Mouse (Mus musculus): ENCODE data around the gene Capg.

DNA sequence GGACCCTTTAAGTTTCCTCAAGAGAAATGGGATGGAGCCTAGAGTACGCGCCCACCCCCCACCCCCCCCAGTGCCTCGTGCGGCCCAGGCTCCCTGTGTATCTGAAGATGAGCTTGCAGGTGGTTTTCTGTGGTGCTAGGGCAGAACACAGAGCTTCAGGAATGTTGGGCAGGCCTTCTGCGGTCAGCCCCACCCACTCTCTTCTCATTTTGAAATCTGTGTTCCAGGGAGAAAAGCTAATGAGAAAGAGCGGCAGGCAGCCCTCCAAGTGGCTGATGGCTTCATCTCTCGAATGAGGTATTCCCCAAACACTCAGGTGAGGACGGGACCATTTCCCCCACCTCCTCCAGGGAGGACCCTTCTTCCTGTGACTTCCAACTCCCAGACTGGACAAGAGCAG, 16.6 kb downstream of the Capg start:
- TF ChIP-seq TCF12 (IDR thresholded peaks at IDR 0.05; ENCODE audit: insufficient read depth, poor library complexity, severe bottlenecking) (no peak), MYOD1 (IDR thresholded peaks at IDR 0.05; ENCODE audit: control insufficient read depth in 1 of 3, insufficient read length in 2 of 3, low read depth in 2 of 3) (no peak), E2F4 (IDR thresholded peaks at IDR 0.05; ENCODE audit: insufficient read depth) (no peak), CEBPB (IDR thresholded peaks at IDR 0.05; ENCODE audit: insufficient read depth, poor library complexity, severe bottlenecking) (no peak)

Data from myocyte (in vitro differentiated cells).